Mouse (Mus musculus) MEL (cell line): ENCODE data around the gene Chpf.

Experiments
- CTCF ChIP-seq, 3 experiments: IDR thresholded peaks in 2 of 3; conservative IDR thresholded peaks in 1 of 3; 2 replicates each; pipeline ENCODE4 v1.5.1; 2011 to 2012; ENCODE audit warnings: low read length in 3 of 3, low read depth in 2 of 3, mild to moderate bottlenecking in 2 of 3, improper control_type of control experiment in 1 of 3, inconsistent platforms in 1 of 3, mixed read lengths in 1 of 3, moderate library complexity in 1 of 3; ENCODE audit not compliant: control insufficient read depth in 1 of 3, insufficient read depth in 1 of 3, poor library complexity in 1 of 3, severe bottlenecking in 1 of 3
- EP300 ChIP-seq, 2 experiments: IDR thresholded peaks; 2 replicates each; pipeline ENCODE4 v1.6.1; 2011; ENCODE audit warnings: improper control_type of control experiment in 2 of 2, low read length in 2 of 2, low read depth in 1 of 2, mild to moderate bottlenecking in 1 of 2
- NELFE ChIP-seq: IDR thresholded peaks from 2 replicates; pipeline ENCODE4 v1.6.1; 2011; ENCODE audit warnings: low read depth, low read length, improper control_type of control experiment

DNA sequence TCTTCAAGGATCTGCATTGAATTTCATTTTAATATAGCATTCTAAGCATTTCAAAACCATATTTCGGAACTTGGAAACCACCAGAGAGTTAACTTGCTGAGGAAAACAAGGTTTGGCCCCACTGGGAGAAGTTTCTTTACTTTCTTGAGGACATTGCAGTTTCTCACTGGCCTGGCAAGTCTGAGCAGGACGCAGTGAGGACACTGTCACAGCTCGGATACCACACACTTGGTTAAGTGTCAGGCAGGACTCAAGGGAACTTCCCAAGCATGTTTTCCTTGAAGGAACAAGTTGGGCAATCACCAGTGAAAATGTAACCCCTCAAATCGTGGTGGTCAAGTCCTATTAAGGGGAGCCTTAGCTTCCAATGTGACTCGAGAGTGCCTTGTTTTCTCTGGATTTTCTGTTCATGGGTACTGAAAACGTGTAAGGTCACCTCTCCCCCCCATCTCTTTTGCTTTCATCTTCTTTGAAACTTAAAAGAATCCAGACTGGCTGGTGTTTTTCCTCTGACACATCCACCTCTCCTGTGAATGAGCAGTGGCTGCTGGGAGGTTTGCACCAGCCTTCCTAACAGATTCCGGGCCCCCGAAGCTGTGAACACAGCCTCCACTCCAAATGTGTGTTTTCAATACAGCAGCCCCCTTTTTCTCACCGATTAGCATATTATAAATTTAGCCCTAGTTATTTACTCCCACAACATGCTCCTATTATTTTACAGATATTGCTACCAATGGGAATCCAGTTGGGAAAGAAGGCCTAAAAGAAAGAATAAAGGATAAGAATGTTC lies 25.3 kb upstream of the Chpf start:
- TF ChIP-seq NELFE, result no peak
- no peak for TF ChIP-seq CTCF (IDR thresholded peaks at IDR 0.05 in 2 of 3, conservative IDR thresholded peaks at IDR 0.05 in 1 of 3; ENCODE audit: control insufficient read depth in 1 of 3, insufficient read depth in 1 of 3, low read depth in 2 of 3, low read length in 3 of 3, poor library complexity in 1 of 3, severe bottlenecking in 1 of 3)
- TF ChIP-seq EP300 (IDR thresholded peaks at IDR 0.05; ENCODE audit: low read depth in 1 of 2, low read length in 2 of 2), result no peak
